Mouse (Mus musculus): ENCODE results near the gene Hapln2. TPM values are rescaled to one million over a fixed set of nuclear protein-coding genes. Genes with fewer than 3 reads are reported as not detected.

Hapln2 gene
- polyA plus RNA-seq, 1 experiment from 2014 or later = 0.36 TPM

DNA sequence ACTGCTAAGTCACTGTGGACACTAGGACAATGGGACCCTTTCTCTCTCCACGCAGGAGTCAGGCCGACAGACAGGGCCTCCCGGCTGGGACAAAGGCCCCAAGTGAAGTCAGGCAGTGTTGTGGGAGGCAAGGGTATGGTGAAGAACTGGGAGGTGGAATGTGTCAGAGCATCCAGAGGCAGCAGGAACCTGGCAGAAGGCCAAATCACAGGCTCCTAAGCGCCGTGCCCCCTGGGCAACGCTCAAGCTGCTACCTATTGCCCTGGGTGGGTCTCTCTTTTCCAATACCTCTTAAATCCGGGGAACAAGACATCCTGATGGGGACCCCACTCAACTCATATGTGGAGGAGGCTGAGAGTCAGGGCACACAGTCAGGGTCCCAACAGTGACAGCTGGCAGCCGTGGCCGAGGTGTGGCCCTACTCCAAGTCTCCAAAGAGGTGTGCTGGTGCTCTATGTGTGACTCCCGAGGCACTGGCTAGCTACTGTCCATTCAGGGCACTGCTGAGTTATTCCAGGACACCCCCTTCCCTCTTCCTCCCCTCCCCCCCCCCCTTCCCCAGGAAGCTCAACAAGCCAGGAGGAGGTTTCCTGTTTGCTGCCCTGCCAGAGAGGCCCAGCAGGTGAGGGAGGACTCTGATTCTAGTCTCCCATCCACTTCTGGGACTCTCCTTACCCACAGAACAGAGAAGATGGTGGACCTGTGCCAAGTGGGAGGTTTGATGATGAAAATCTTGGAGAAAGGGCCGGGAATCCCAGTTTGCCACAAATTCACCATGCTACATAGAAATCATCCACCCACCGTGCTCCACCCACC lies 41.7 kb downstream of the Hapln2 start:
- H3K4me3 ChIP-seq = no peak overlapping the region
- H3K4me1 ChIP-seq (replicated peaks) = peaks cover 77% of the 10 kb centered on the region
- H3K9me3 ChIP-seq = no peaks in the 10 kb centered on the region
- H3K36me3 ChIP-seq = no peaks in the 10 kb centered on the region
- 24% methylated on average over 12 of the region's 12 CpGs for whole genome bisulfite sequencing
- H3K27me3 ChIP-seq = peaks cover 25% of the 10 kb centered on the region
- no peak for ATAC-seq (ENCODE audit: low read depth)
- H3K9ac ChIP-seq = peak overlapping the region; percentile 6; the same call in 1 of the 2 replicates
- peak overlapping the region; percentile 77 for H3K27ac ChIP-seq (replicated peaks)
- H3K4me2 ChIP-seq = peak overlapping the region; percentile 16; the same call in 1 of the 2 replicates

- H3K9me3 ChIP-seq = no peaks in the 10 kb centered on the region
- no peak overlapping the region for H3K4me3 ChIP-seq
- WGBS = 23% methylated on average over 3 of the region's 3 CpGs
- peak overlapping the region; percentile 81; the same call in 1 of the 2 replicates for H3K27ac ChIP-seq (replicated peaks)
- peaks cover 9% of the 10 kb centered on the region for H3K27me3 ChIP-seq
- ATAC-seq (ENCODE audit: low read depth) = no peak
- peak overlapping the region; percentile 45; the same call in 1 of the 2 replicates for H3K9ac ChIP-seq
- peaks cover 90% of the 10 kb centered on the region for H3K4me1 ChIP-seq (replicated peaks)
- H3K36me3 ChIP-seq = no peaks in the 10 kb centered on the region
- no peak overlapping the region for H3K4me2 ChIP-seq
These were observed 43.3 kb downstream of the Hapln2 start for GRCm38 (mm10) chr3:87984094-87984493.

DNA sequence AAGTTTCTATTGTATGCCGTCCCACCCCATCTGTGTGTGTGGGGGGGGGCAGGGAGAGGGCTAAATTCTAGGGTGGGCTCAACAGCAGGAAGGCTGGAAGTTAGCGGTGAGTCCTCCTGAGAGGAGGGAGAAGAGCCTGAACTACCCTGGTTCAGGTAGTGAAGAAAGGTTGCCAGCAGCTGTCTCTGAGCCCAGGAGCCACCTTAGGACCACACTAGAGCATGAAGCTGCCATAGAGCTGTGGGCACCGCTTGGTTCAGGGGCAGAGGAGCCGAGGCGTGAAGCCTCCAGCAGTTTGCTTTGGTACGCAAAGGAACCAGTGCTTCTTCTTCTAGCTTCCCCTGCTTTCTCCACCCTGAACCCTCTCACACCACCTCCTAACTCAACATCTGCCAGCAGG lies 43.8 kb downstream of the Hapln2 start:
- peaks cover 90% of the 10 kb centered on the region for H3K4me1 ChIP-seq (replicated peaks)
- 54% methylated on average over 6 of the region's 6 CpGs for WGBS
- H3K27ac ChIP-seq (replicated peaks) = peak overlapping the region; percentile 81

DNA sequence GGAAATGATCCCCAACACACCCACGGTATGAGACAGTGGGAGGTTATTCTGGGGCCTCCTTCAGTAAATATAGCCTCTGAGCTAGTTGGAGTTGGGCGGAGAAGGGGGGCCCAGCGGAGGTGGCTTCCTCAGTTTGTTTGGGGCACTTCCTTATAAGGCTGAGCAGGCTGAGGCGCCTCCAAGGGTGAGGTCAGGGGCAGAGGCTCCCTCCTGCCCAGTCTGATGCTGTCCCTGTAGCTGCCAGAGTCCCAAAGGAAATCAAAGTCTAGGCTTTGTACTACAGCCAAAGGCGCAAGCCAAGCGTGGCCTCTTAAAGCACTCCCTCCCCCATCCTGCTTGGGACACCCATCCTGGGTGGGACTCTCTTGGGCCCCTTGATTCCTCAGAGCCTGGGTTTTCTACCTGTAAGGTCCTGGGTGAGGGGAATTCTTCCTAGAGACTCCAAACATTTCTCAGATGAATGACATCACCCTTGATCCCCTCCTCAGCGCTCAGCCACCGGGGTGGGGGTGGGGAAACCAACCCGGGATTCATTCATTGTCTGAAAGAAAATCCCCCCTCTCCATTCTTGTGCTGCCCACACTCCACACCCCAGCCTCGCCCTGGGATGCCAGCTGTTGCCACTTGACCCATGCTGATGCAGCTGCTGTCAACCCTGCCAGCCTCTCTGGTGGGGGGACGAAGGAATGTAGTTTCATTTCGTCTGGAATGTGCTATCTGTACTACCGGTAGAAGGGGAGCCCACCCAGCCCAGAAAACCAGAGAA lies 44.4 kb downstream of the Hapln2 start:
- ATAC-seq (ENCODE audit: low read depth) = 0 out of 2 replicates have a peak, but pooled peaks have one; percentile 4
- Histone ChIP-seq H3K27ac (replicated peaks) (peak overlapping the region; percentile 81), H3K4me2 (peak overlapping the region; percentile 39)

More for the DNA sequence above, 43.8 kb downstream of the Hapln2 start:
- Histone ChIP-seq H3K4me3 (no peak overlapping the region), H3K27me3 (peaks cover 4% of the 10 kb centered on the region), H3K4me2 (peak overlapping the region; percentile 39), H3K9me3 (no peaks in the 10 kb centered on the region), H3K36me3 (no peaks in the 10 kb centered on the region), H3K9ac (peak overlapping the region; percentile 45; the same call in 1 of the 2 replicates)
- no peak for ATAC-seq (ENCODE audit: low read depth)

DNA sequence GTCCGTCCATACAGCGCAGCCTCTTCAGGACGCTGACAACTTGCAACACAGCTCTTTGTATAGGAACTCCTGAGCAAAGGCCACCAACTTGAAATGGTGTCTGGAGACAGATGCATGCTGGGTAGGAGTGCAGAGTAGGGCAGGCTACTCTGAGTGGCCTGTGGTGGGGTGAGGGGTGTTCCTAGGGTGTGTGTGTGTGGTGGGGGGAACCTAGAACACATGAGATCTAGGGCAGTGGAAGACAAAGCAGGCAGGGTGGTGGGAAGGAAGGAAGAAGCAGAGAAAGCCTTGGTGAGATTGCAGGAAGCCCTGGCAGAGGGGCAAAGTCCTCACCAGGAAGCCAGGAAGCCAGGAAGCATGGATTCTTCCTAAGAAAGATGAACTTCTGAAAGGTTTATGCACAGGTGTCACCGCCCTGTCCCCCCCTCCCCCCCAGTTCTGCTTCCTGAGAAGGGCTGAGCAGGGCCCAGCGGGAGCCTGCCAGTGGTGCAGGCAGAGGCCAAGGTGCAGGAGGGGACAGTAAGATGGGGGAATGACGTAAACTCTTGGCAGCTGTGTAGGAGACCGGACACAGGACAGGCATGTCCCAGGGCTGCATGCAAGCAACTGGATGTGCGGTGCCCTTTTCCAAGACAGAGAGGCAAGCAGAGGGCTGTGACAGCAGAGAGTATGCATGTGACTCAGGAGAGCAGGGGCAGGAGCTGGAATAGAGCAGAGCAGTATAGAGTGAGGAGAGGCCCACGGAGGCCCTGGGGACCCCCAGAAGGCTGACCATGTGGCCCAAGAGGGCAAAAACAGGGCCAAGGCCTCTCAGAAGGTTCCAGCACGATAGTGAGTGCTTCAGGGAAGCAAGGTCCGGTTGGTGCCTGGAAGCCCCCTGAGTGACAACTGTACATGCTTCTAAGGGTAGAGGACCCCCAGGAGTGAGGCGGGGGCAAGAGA lies 45.2 kb downstream of the Hapln2 start:
- Histone ChIP-seq H3K9ac (peak overlapping the region; percentile 54), H3K4me1 (replicated peaks) (peaks cover 79% of the 10 kb centered on the region), H3K36me3 (peaks cover 6% of the 10 kb centered on the region), H3K9me3 (no peaks in the 10 kb centered on the region), H3K27ac (replicated peaks) (peak overlapping the region; percentile 81), H3K27me3 (no peaks in the 10 kb centered on the region), H3K4me3 (no peak overlapping the region), H3K4me2 (0 out of 2 replicates have a peak overlapping the region, but pooled peaks have one; percentile 39)
- ATAC-seq (ENCODE audit: low read depth) = no peak
- WGBS = 40% methylated on average over 12 of the region's 12 CpGs

More for the DNA sequence above, 44.4 kb downstream of the Hapln2 start:
- no peaks in the 10 kb centered on the region for H3K36me3 ChIP-seq
- WGBS = 4% methylated on average over 13 of the region's 13 CpGs
- no peaks in the 10 kb centered on the region for H3K9me3 ChIP-seq
- H3K9ac ChIP-seq = peak overlapping the region; percentile 54
- peaks cover 86% of the 10 kb centered on the region for H3K4me1 ChIP-seq (replicated peaks)
- no peaks in the 10 kb centered on the region for H3K27me3 ChIP-seq
- no peak overlapping the region for H3K4me3 ChIP-seq

GRCm38 (mm10) chr3:87981214-87981760 lies 46.1 kb downstream of the Hapln2 start:
- Histone ChIP-seq H3K4me1 (replicated peaks) (peaks cover 71% of the 10 kb centered on the region), H3K4me3 (no peak overlapping the region), H3K9me3 (no peaks in the 10 kb centered on the region), H3K4me2 (no peak overlapping the region), H3K36me3 (peaks cover 15% of the 10 kb centered on the region), H3K27ac (replicated peaks) (peak overlapping the region; percentile 81; the same call in 1 of the 2 replicates), H3K27me3 (no peaks in the 10 kb centered on the region), H3K9ac (no peak overlapping the region)
- WGBS = 86% methylated on average over 6 of the region's 6 CpGs
- no peak for ATAC-seq (ENCODE audit: low read depth)

- H3K4me1 ChIP-seq (replicated peaks) = peaks cover 66% of the 10 kb centered on the region
- no peak overlapping the region for H3K4me3 ChIP-seq
- peaks cover 21% of the 10 kb centered on the region for H3K36me3 ChIP-seq
- WGBS = 71% methylated on average over 5 of the region's 5 CpGs
- H3K4me2 ChIP-seq = no peak overlapping the region
- ATAC-seq (ENCODE audit: low read depth) = no peak
- 0 out of 2 replicates have a peak overlapping the region, but pooled peaks have one; percentile 31 for H3K9ac ChIP-seq
- H3K9me3 ChIP-seq = no peaks in the 10 kb centered on the region
- no peak overlapping the region for H3K27ac ChIP-seq (replicated peaks)
- H3K27me3 ChIP-seq = no peaks in the 10 kb centered on the region
These were observed 46.7 kb downstream of the Hapln2 start for GRCm38 (mm10) chr3:87980728-87981127.

DNA sequence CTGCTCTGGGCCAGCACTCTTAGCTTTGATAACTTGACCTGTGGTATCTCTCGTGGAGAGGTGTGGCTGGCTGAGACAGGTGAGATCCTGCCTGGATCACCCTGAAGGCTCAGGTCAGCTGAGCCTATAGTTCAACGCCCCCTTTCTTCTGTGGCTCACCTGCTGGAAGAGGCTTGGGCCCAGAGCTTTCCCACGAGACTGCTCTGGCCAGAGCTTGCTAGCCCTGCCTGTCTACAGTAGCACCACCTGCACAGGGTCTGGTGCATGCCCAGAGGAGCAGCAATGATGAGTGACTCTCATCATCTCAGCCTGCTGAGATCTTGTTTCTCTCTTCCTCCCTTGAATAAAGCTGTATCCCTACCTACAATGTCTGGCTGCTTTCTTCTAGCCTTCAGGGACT lies 47.3 kb downstream of the Hapln2 start:
- Histone ChIP-seq H3K9ac (peak overlapping the region; percentile 38; the same call in 1 of the 2 replicates), H3K27ac (replicated peaks) (no peak overlapping the region), H3K4me2 (no peak overlapping the region), H3K4me1 (replicated peaks) (peaks cover 62% of the 10 kb centered on the region), H3K36me3 (peaks cover 25% of the 10 kb centered on the region), H3K27me3 (no peaks in the 10 kb centered on the region), H3K4me3 (no peak overlapping the region), H3K9me3 (no peaks in the 10 kb centered on the region)
- ATAC-seq (ENCODE audit: low read depth) = no peak
- WGBS = 68% methylated on average over 3 of the region's 3 CpGs

GRCm38 (mm10) chr3:87979493-87979892 lies 47.9 kb downstream of the Hapln2 start:
- Histone ChIP-seq H3K9ac (0 out of 2 replicates have a peak overlapping the region, but pooled peaks have one; percentile 38), H3K4me2 (no peak overlapping the region), H3K4me1 (replicated peaks) (peaks cover 62% of the 10 kb centered on the region), H3K4me3 (no peak overlapping the region), H3K36me3 (peaks cover 25% of the 10 kb centered on the region), H3K27me3 (no peaks in the 10 kb centered on the region), H3K27ac (replicated peaks) (no peak overlapping the region), H3K9me3 (no peaks in the 10 kb centered on the region)
- ATAC-seq (ENCODE audit: low read depth) = no peak
- WGBS = 90% methylated on average over 5 of the region's 5 CpGs

GRCm38 (mm10) chr3:87974381-87974987 lies 52.9 kb downstream of the Hapln2 start:
- peaks cover 57% of the 10 kb centered on the region for H3K4me1 ChIP-seq (replicated peaks)
- no peaks in the 10 kb centered on the region; the same call in 1 of the 2 replicates for H3K27me3 ChIP-seq
- H3K9ac ChIP-seq = peak overlapping the region; percentile 91

More at GRCm38 (mm10) chr3:87974381-87974987, 52.9 kb downstream of the Hapln2 start:
- Histone ChIP-seq H3K4me2 (peak overlapping the region; percentile 95), H3K9me3 (no peaks in the 10 kb centered on the region), H3K4me3 (peak overlapping the region; percentile 66), H3K27ac (replicated peaks) (peak overlapping the region; percentile 89), H3K36me3 (peaks cover 25% of the 10 kb centered on the region)
- ATAC-seq (ENCODE audit: low read depth) = peak; percentile 28
- WGBS = 8% methylated on average over 12 of the region's 12 CpGs

Measured in neural tube, embryonic 13.5 days (tissue).